8 mouse cellular contexts compared by ENCODE assay signal in the genomic region with DNA sequence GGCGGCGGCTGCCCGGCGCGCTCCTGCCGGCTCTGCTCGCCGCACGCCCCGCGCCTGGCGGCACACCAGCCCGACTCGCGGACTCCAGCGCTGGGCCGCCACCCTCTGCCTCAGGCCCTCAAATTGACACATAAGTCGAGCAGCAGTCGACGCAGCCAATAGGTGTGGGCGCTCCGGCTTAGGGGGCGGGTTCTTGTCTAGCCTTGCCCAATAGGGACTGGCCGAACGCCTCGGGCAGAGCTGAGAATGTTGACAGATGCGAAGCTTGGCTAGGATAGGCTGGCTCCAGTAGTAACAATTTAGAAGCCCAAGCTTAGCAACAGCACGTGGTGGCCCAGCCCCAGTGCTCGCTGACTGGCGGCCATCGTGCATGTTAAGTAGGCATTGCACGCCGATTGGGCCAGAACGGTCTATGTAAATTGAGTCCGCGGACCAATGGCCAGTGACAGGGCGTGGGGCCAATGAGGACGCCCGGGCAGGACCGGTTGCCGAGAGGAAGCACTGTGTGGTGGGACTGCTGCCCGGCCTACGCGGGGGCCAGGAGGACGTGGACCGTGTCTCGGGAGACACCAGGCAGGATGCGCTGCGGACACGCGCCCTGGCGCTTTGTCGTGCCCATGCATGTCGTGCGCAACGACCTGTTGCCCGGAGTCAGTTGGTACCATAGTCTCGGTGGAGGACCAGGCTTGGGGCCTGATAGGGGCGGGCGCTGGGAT. TPM values are rescaled to one million over a fixed set of nuclear protein-coding genes. Genes with fewer than 3 reads are reported as not detected.
DNase-seq lines count a peak whose midpoint lies in the region; ATAC-seq and TF ChIP-seq lines count a peak whose summit lies in the region.

Gene Mxd4 (minus strand): TSS at position 120 of the 716 bp plus-strand sequence.

- H3K9ac ChIP-seq in MEL (ENCODE audit: control insufficient read depth, low read depth, low read length, poor library complexity, severe bottlenecking): peak within 1 kb of the TSS; percentile 75
- H3K9ac ChIP-seq in forebrain, postnatal 0 days: peak within 1 kb of the TSS; percentile 92
- peak within 1 kb of the TSS; percentile 87 for H3K9ac ChIP-seq in lung, embryonic 15.5 days

- peak; percentile 98 for ATAC-seq in forebrain, postnatal 0 days
- ATAC-seq in lung, embryonic 15.5 days (ENCODE audit: borderline replicate concordance, extremely low read depth, low FRiP score, low TSS enrichment): peak; percentile 98

- peak within 1 kb of the TSS; percentile 73 to 96 for H3K4me3 ChIP-seq in MEL (ENCODE audit: control insufficient read depth in 1 of 2, insufficient read depth in 1 of 2, low read depth in 2 of 2, low read length in 2 of 2)
- peak within 1 kb of the TSS; percentile 61 for H3K4me3 ChIP-seq in cerebellum, adult 2 months (replicated peaks; ENCODE audit: insufficient read depth, low read depth, low read length)
- peak within 1 kb of the TSS; percentile 99 for H3K4me3 ChIP-seq in forebrain, postnatal 0 days (ENCODE audit: low read depth, low read length)
- H3K4me3 ChIP-seq in lung, embryonic 15.5 days: peak within 1 kb of the TSS; percentile 92

- TF ChIP-seq RAD21 in MEL (IDR thresholded peaks at IDR 0.05; ENCODE audit: low read depth, low read length): no peak

- under 1% methylated on average over 60 of the region's 60 CpGs for WGBS in cerebellum, adult 2 months
- under 1% methylated on average over 59 of the region's 60 CpGs for WGBS in forebrain, postnatal 0 days
- under 1% methylated on average over 50 of the region's 60 CpGs for WGBS in lung, embryonic 15.5 days

- peak; percentile 100 for DNase-seq in MEL (ENCODE audit: low read depth, low spot score)
- DNase-seq in cerebellum, adult 2 months: peak; percentile 99 to 100
- peak; percentile 98 for DNase-seq in forebrain, postnatal 0 days
- peak; percentile 99 for DNase-seq in heart, postnatal 4 days
- DNase-seq in layer of hippocampus, adult 8-10 months (ENCODE audit: low spot score in 2 of 2): peak; percentile 100
- peak; percentile 100 for DNase-seq in ovary, adult 18-20 months (ENCODE audit: low spot score)
- DNase-seq in thymus, postnatal 0 days (ENCODE audit: low spot score): peak; percentile 99

- TF ChIP-seq POLR2A in MEL (IDR thresholded peaks at IDR 0.05; ENCODE audit: control insufficient read depth in 1 of 2, insufficient read depth in 1 of 2, low read depth in 1 of 2, low read length in 2 of 2, poor library complexity in 1 of 2): peak; percentile 68 to 94; a peak in 3 of 4 replicates
- TF ChIP-seq POLR2A in cerebellum, adult 2 months (IDR thresholded peaks at IDR 0.05; ENCODE audit: borderline replicate concordance, insufficient read depth, low read length): peak; percentile 74

- no peak for TF ChIP-seq EP300 in MEL (IDR thresholded peaks at IDR 0.05; ENCODE audit: low read depth in 1 of 2, low read length in 2 of 2)

- TF ChIP-seq CTCF in MEL (IDR thresholded peaks at IDR 0.05 in 2 of 3, conservative IDR thresholded peaks at IDR 0.05 in 1 of 3; ENCODE audit: control insufficient read depth in 1 of 3, insufficient read depth in 1 of 3, low read depth in 2 of 3, low read length in 3 of 3, poor library complexity in 1 of 3, severe bottlenecking in 1 of 3): 0 out of 6 replicates have a peak, but pooled peaks of 1 of the 3 experiments have one; percentile 3
- TF ChIP-seq CTCF in cerebellum, adult 2 months (IDR thresholded peaks at IDR 0.05; ENCODE audit: borderline replicate concordance, insufficient read depth, low read depth, low read length): no peak
- TF ChIP-seq CTCF in forebrain, postnatal 0 days (IDR thresholded peaks at IDR 0.05; ENCODE audit: low read depth): no peak; the same call in 1 of the 2 replicates

- peak within 1 kb of the TSS; percentile 65 for H3K4me2 ChIP-seq in forebrain, postnatal 0 days (ENCODE audit: low read depth)
- peak within 1 kb of the TSS; percentile 90 for H3K4me2 ChIP-seq in lung, embryonic 15.5 days

- H3K27ac ChIP-seq in MEL (ENCODE audit: control insufficient read depth, low read depth, low read length): peak within 1 kb of the TSS; percentile 29
- H3K27ac ChIP-seq in cerebellum, adult 2 months (ENCODE audit: insufficient read depth, low read length): peak within 1 kb of the TSS; percentile 60
- peak within 1 kb of the TSS; percentile 88 for H3K27ac ChIP-seq in forebrain, postnatal 0 days (ENCODE audit: low read depth, low read length)
- peak within 1 kb of the TSS; percentile 97 for H3K27ac ChIP-seq in lung, embryonic 15.5 days

- no peaks in the 10 kb centered on the region for H3K9me3 ChIP-seq in MEL (replicated peaks; ENCODE audit: insufficient read depth, low read length)
- H3K9me3 ChIP-seq in forebrain, postnatal 0 days (ENCODE audit: low read length): no peaks in the 10 kb centered on the region
- H3K9me3 ChIP-seq in lung, embryonic 15.5 days: no peaks in the 10 kb centered on the region

- peaks cover 0 to 8% of the 10 kb centered on the region in 2 experiments; a peak in 2 of 4 replicates for H3K36me3 ChIP-seq in MEL (ENCODE audit: control insufficient read depth in 1 of 2, insufficient read depth in 2 of 2, low read length in 2 of 2)
- no peaks in the 10 kb centered on the region; the same call in 1 of the 2 replicates for H3K36me3 ChIP-seq in forebrain, postnatal 0 days (ENCODE audit: insufficient read depth)
- H3K36me3 ChIP-seq in lung, embryonic 15.5 days: 0 out of 2 replicates have a peak, but pooled peaks cover 3% of the 10 kb centered on the region

- peaks cover 0 to 18% of the 10 kb centered on the region in 2 experiments; a peak in 2 of 4 replicates for H3K4me1 ChIP-seq in MEL (ENCODE audit: control insufficient read depth in 1 of 2, insufficient read depth in 2 of 2, low read length in 2 of 2)
- peaks cover 43% of the 10 kb centered on the region for H3K4me1 ChIP-seq in cerebellum, adult 2 months (ENCODE audit: control insufficient read depth, insufficient read depth, low read length)
- H3K4me1 ChIP-seq in forebrain, postnatal 0 days (ENCODE audit: insufficient read depth): peaks cover 31% of the 10 kb centered on the region
- H3K4me1 ChIP-seq in lung, embryonic 15.5 days: peaks cover 61% of the 10 kb centered on the region

- peaks cover 3% of the 10 kb centered on the region; the same call in 1 of the 2 replicates for H3K79me2 ChIP-seq in MEL (ENCODE audit: control insufficient read depth, insufficient read depth, low read length, poor library complexity)

- H3K27me3 ChIP-seq in MEL (ENCODE audit: control insufficient read depth in 1 of 2, insufficient read depth in 2 of 2, low read length in 2 of 2): no peaks in the 10 kb centered on the region; a peak in 1 of 4 replicates
- no peaks in the 10 kb centered on the region for H3K27me3 ChIP-seq in cerebellum, adult 2 months (ENCODE audit: control insufficient read depth, insufficient read depth, low read length)
- no peaks in the 10 kb centered on the region for H3K27me3 ChIP-seq in forebrain, postnatal 0 days (ENCODE audit: insufficient read depth, low read length)
- no peaks in the 10 kb centered on the region for H3K27me3 ChIP-seq in lung, embryonic 15.5 days

TF ChIP-seq in MEL, 35 proteins besides CTCF, POLR2A, EP300 and RAD21:
- TF ChIP-seq HCFC1 (IDR thresholded peaks at IDR 0.05; ENCODE audit: low read depth, low read length) (peak; percentile 60), CHD2 (IDR thresholded peaks at IDR 0.05; ENCODE audit: low read length) (peak; percentile 59), USF1 (IDR thresholded peaks at IDR 0.05; ENCODE audit: low read depth, low read length) (peak; percentile 90), SIN3A (IDR thresholded peaks at IDR 0.05; ENCODE audit: low read length) (peak; percentile 98), SMC3 (IDR thresholded peaks at IDR 0.05; ENCODE audit: low read depth, low read length) (no peak), UBTF (IDR thresholded peaks at IDR 0.05; ENCODE audit: borderline replicate concordance, insufficient read depth, low read depth, low read length) (0 out of 2 replicates have a peak, but pooled peaks have one; percentile 54), MYB (IDR thresholded peaks at IDR 0.05; ENCODE audit: low read depth, low read length) (no peak), BHLHE40 (IDR thresholded peaks at IDR 0.05; ENCODE audit: borderline replicate concordance, low read depth, low read length) (peak; percentile 68), NRF1 (IDR thresholded peaks at IDR 0.05; ENCODE audit: insufficient read depth, low read depth, low read length, poor library complexity, severe bottlenecking) (peak; percentile 39; the same call in 1 of the 2 replicates), KAT2A (conservative IDR thresholded peaks at IDR 0.05; ENCODE audit: low read depth, low read length) (no peak), MAZ (IDR thresholded peaks at IDR 0.05; ENCODE audit: low read depth, low read length) (no peak), ZKSCAN1 (IDR thresholded peaks at IDR 0.05; ENCODE audit: low read depth, low read length) (no peak), MAX (IDR thresholded peaks at IDR 0.05; ENCODE audit: low read length) (peak; percentile 99), POLR2AphosphoS5 (IDR thresholded peaks at IDR 0.05; ENCODE audit: borderline replicate concordance, low read depth, low read length) (peak; percentile 91; the same call in 1 of the 2 replicates), MAFK (IDR thresholded peaks at IDR 0.05; ENCODE audit: borderline replicate concordance, low read depth, low read length) (no peak), MYC (IDR thresholded peaks at IDR 0.05; ENCODE audit: low read depth, low read length) (peak; percentile 81), NELFE (IDR thresholded peaks at IDR 0.05; ENCODE audit: low read depth, low read length) (peak; percentile 45; the same call in 1 of the 2 replicates), RCOR1 (IDR thresholded peaks at IDR 0.05; ENCODE audit: low read depth, low read length) (no peak), MXI1 (IDR thresholded peaks at IDR 0.05; ENCODE audit: low read depth, low read length) (peak; percentile 97)

RNA-seq across cellular contexts. Expression of gene Mxd4, which starts in this region (rescaled TPM):
- total RNA-seq in MEL (2012; rRNA removed): 5.9 and 9.7 TPM in 2 replicates
- 10 to 100 TPM in 1 of 2 experiments, not detected in 1; 13.3 TPM for polyA plus RNA-seq in MEL (2012; ENCODE audit: insufficient read depth in 1 of 2, insufficient read length in 2 of 2, low read depth in 1 of 2, low replicate concordance in 2 of 2, missing spikeins in 1 of 2)
- 91.6 and 96.5 TPM in 2 replicates for polyA plus RNA-seq in cerebellum, adult 2 months (2012; rRNA removed)
- total RNA-seq in forebrain, postnatal 0 days (2014; rRNA removed): 75.9 and 88.9 TPM in 2 replicates
- 18.1 and 23.7 TPM in 2 replicates for polyA plus RNA-seq in forebrain, postnatal 0 days (2015; fragmentation: Nextera tagmentation; extraction: Ambion mirVana)
- total RNA-seq in heart, postnatal 4 days (2021): 10 to 100 TPM; 60.7 to 66.5 TPM
- 10 to 100 TPM; 72.5 to 84.4 (median 76.7) TPM for total RNA-seq in layer of hippocampus, adult 8-10 months (2022)
- polyA plus RNA-seq in lung, embryonic 15.5 days (2015; fragmentation: Nextera tagmentation; extraction: Ambion mirVana): 44.5 and 50.0 TPM in 2 replicates
- 45.3 and 50.3 TPM in 2 replicates for polyA plus RNA-seq in thymus, postnatal 0 days (2015; fragmentation: Nextera tagmentation; extraction: Ambion mirVana)

Comparison
In these comparisons a context has a peak if more than half of its experiments do, and no peak if none do; other contexts are left out.
1. Peak in every context shown above with its lines: DNase-seq, ATAC-seq, H3K4me3 ChIP-seq and H3K27ac ChIP-seq.
2. H3K27ac ChIP-seq: peak in every context shown above with its lines; median percentile 97 in lung, embryonic 15.5 days; 88 in forebrain, postnatal 0 days; 60 in cerebellum, adult 2 months; 29 in MEL.